ENCODE assay signal across 26 mouse cellular contexts in the genomic region with DNA sequence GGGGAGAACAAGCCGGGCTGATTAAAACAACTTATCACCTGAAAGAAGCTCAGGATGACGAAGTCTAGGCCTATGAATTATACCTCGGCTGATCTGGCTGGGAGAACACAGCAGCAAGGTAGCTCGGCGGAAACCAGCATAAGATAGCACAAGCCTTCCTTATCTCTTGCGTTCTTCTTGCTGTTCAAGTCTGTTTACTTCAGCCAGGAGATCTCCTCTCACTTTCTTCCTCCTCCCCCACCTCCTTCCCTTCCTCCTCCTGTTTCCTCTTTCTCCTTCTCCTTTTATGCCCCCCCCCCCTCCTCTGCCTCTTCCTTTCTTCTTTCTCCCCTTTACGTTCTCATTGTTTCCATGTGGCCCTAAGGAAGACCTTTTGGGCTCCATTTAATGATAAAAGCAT.
"Had no signal": no experiment of that assay in that cellular context is flagged by ENCODE, and none has a peak within 500 bp of the region (broad histone marks: within the 10 kb centered on the region; RNA-seq: fewer than 3 reads in every experiment).

No protein-coding gene starts in this region.

- H3K9ac ChIP-seq: embryonic facial prominence, embryonic 12.5 days; embryonic facial prominence, embryonic 13.5 days; embryonic facial prominence, embryonic 15.5 days; forebrain, embryonic 12.5 days; forebrain, embryonic 13.5 days; forebrain, embryonic 15.5 days; forebrain, postnatal 0 days had no signal

- H3K27ac ChIP-seq: embryonic facial prominence, embryonic 10.5 days; embryonic facial prominence, embryonic 12.5 days; embryonic facial prominence, embryonic 13.5 days; embryonic facial prominence, embryonic 15.5 days; forebrain, embryonic 10.5 days; forebrain, embryonic 12.5 days; forebrain, embryonic 13.5 days; forebrain, embryonic 15.5 days; gastrocnemius, adult 2 months; heart, adult 2 months had no signal

- H3K4me3 ChIP-seq: embryonic facial prominence, embryonic 10.5 days; embryonic facial prominence, embryonic 12.5 days; embryonic facial prominence, embryonic 13.5 days; embryonic facial prominence, embryonic 15.5 days; erythroblast, embryonic 14.5 days; forebrain, embryonic 10.5 days; forebrain, embryonic 12.5 days; forebrain, embryonic 13.5 days; forebrain, embryonic 15.5 days; gastrocnemius, adult 2 months; heart, adult 2 months had no signal

- H3K27me3 ChIP-seq: embryonic facial prominence, embryonic 12.5 days; embryonic facial prominence, embryonic 13.5 days; embryonic facial prominence, embryonic 15.5 days; forebrain, embryonic 12.5 days; forebrain, embryonic 13.5 days; forebrain, embryonic 15.5 days had no signal

- H3K4me1 ChIP-seq: embryonic facial prominence, embryonic 10.5 days; embryonic facial prominence, embryonic 12.5 days; embryonic facial prominence, embryonic 13.5 days; embryonic facial prominence, embryonic 15.5 days; forebrain, embryonic 10.5 days; forebrain, embryonic 12.5 days; forebrain, embryonic 13.5 days; forebrain, embryonic 15.5 days had no signal

- H3K9me3 ChIP-seq: embryonic facial prominence, embryonic 10.5 days; embryonic facial prominence, embryonic 12.5 days; embryonic facial prominence, embryonic 13.5 days; embryonic facial prominence, embryonic 15.5 days; forebrain, embryonic 10.5 days; forebrain, embryonic 12.5 days; forebrain, embryonic 13.5 days; forebrain, embryonic 15.5 days had no signal

- ATAC-seq: forebrain, embryonic 13.5 days; forebrain, embryonic 14.5 days; forebrain, embryonic 15.5 days; forebrain, embryonic 16.5 days; forebrain, postnatal 0 days had no signal

- H3K36me3 ChIP-seq: embryonic facial prominence, embryonic 10.5 days; embryonic facial prominence, embryonic 12.5 days; embryonic facial prominence, embryonic 13.5 days; embryonic facial prominence, embryonic 15.5 days; forebrain, embryonic 10.5 days; forebrain, embryonic 12.5 days; forebrain, embryonic 15.5 days had no signal

- DNase-seq: cerebellum, adult 9-10 months; cerebellum, adult 9-11 months; cerebellum, postnatal 10 days; cerebellum, postnatal 14 days; cerebellum, postnatal 25 days; cerebellum, postnatal 36 days; embryo, embryonic 11 days; forebrain, postnatal 0 days; gastrocnemius, adult 2 months; gastrocnemius, postnatal 10 days; gastrocnemius, postnatal 14 days; gastrocnemius, postnatal 25 days; gastrocnemius, postnatal 36 days; heart, adult 18-20 months; heart, adult 2 months had no signal

- H3K4me2 ChIP-seq: embryonic facial prominence, embryonic 12.5 days; embryonic facial prominence, embryonic 13.5 days; embryonic facial prominence, embryonic 15.5 days; forebrain, embryonic 12.5 days; forebrain, embryonic 13.5 days; forebrain, embryonic 15.5 days had no signal
